Mouse (Mus musculus) cerebral cortex, adult 2 months (tissue): ENCODE measurements around the gene Folr2.

ENCODE experiments used
- WGBS: fragments of 180-500 bp; shearing (Covaris S2); methylation state at CpG from one replicate; pipeline ENCODE4 v1.1.7; 2018; 5-methylcytosine and 5-hydroxymethylcytosine counted together

The Folr2 gene

DNA sequence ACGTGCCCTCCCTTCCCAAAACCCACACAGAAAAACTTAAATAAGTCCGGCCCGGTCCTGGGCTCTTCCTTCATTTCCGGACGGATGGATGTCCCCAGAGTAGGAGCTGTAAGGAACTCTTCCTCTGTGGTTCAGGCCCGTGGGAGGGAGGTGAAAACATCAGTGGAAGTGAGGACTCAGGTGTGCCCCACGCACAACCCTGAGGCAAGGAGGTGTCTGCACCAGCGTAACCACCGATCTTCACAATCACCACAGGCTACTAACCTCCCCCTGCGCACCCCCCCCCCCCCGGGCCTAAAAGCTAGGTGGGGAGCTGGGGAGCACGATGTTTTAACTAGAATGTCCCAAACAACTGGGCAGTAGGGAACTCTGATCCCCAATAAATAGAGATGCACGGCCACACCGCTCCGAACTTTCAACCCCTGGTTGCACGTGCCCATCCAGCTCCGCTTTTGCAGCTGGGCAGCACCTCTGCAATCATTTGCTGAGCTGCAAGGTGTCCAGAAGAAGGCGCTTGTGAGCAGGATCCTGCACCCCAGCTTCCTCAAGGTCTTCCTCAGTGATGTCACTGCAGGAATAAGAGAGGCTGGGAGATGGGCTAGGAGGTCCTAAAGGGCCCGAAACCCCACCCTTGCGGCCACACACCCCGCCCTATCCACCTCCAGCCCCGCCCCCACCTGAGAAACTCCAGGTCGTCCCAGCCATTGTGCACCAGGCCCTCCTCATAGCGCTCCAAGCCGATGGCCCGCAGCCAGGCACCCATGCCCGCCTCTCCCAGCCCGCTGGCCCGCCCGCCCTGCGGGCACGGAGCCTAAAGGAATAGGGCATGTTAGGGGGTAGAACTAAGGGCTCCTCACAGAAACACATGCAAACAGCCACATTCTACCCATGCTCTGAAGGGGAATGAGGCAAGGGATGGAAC is 33.9 kb downstream of the Folr2 start:
- 51% methylated on average over 32 of the region's 32 CpGs for WGBS

DNA sequence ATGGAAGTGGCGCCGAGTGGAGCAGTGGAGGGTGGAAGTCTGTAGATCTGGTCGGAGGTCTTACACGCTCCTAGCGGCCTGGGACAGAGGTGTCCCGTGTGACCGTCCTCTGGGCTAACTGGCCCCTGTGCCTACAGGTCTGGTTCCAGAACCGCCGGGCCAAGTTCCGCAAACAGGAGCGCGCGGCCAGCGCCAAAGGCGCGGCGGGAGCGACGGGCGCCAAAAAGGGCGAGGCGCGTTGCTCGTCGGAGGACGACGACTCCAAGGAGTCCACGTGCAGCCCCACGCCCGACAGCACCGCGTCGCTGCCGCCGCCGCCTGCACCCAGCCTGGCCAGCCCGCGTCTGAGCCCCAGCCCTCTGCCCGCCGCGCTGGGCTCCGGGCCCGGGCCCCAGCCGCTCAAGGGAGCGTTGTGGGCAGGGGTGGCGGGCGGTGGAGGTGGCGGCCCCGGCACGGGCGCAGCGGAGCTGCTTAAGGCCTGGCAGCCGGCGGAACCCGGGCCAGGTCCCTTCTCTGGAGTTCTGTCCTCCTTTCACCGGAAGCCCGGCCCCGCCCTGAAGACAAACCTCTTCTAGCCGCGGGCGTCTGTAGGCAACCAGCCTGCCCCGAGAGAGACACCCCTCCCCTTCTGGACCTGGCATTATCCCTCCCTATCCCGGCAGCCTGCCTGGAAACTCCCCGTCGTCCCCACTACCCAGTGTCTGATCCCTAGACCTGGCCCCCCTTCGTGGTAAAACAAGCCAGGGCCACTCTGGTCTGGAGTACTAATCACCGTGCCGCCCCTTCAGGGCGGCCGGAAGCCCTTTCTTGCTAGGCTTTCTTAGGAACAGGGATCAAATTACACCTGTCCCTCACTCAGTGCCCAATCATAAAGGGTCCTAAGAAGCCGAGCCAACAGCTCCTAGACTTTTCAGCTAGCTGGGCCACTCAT is 35.2 kb downstream of the Folr2 start:
- 2% methylated on average over 70 of the region's 71 CpGs for WGBS

DNA sequence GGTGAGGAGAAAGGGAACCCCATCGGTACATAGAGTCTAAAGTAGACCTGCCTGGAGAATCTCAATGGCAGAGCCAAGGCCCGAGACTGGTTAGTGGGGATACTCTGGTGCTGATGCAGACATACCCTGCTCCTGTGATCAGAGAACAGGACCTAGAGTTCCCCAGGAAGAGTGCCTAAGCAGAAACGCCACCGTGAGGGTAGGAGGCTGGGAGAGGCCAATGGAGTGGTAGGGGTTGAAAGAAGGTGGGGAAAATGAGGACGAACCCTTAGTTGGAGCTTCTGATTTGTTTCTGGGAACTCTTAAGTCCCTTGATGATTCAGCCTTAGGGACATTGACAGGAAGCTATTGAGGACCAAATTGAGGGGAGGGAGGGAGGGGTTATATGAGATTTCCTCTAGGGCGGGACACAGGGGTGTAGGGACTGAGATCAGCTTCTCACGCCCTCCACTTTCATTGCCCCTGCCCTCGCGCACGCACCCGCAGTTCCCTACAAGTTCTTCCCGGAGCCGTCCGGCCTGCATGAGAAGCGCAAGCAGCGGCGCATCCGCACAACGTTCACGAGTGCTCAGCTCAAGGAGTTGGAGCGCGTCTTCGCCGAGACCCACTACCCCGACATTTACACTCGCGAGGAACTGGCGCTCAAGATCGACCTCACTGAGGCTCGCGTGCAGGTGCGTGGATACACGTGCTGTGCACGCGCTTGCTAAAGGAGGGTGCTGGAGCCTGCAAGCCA is 36.5 kb downstream of the Folr2 start:
- 13% methylated on average over 35 of the region's 35 CpGs for WGBS

DNA sequence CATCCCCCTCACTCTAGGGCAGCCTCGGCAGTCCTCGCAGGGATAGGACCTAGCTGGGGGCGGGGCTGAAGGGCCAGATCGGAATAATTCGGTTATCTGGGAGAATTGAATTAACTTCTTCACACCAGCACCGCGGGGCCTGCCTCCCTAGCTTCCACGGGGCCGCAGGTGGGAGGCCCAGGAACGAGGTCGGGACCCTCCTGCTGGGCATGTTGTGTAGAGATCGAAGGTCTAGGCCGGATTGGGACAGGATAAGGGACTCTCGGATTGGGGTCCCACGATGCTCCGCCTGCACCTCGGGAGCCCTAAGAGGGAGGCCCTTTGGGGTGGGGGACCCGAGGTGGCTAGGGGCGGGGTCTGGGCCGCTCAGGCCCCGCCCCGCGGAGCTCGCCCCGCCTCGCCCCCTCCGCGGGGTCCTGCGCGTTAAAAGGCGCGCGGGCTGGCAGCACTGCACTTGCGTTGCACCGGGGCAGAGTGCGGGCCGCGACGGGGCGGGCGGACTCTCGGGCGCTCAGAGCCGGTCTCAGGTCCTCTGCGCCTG is 39.1 kb downstream of the Folr2 start, which contains the start of gene Phox2a:
Phox2a (plus strand) TSS at position 453 of the 541 bp plus-strand sequence.
- 3% methylated on average over 43 of the region's 45 CpGs for WGBS
